Mouse (Mus musculus) mouse embryonic stem cell (cell line): ENCODE data around the gene Syt2.

Experiments
- in situ Hi-C, 2 experiments: fragments of 300-500 bp; cut with MboI; formaldehyde crosslinking; loops; 1 replicate in 1 of 2; 3 replicates in 1 of 2; pipeline ENCODE4 v1.14.3; 2019 to 2020; ENCODE audit warnings: low sequenced_read_pairs in 2 of 2, low pct_unique_long_range_greater_than_20kb in 1 of 2, mixed read lengths in 1 of 2; ENCODE audit not compliant: unreplicated experiment in 1 of 2

Gene Syt2

DNA sequence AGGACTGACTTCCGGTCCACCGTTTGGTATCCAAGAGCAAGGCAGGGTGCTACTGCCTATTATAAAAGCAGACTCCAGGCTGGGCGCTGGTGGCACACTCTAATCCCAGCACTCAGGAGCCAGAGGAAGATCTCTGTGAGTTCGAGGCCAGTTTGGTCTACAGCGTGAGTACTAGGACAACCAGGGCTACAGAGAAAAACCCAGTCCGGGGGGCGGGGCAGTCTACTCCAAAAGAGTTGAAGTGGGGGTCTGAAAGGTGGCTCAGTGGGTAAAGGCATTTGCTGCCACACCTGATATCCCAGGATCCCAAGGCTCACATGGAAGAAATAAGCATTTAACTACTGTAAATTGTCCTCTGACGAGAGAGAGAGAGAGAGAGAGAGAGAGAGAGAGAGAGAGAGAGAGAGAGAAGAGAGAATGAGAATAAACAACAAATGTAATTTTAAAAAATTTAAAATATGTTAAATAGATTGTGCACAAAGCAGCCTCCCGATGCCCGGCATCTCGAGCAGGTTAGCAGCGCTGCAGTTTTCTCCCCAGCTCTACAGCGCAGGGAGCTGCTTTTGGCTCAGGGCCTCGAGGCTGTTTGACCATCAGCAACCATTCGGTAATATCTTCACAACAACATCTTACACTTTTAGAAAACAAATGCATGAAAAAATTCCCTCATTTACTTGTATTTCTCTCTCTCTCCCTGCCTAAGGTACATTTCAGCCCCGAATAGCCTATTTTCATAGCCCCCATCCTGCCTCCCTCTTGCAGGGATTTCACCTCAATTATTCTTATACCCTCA lies 873 bp upstream of the Syt2 start:
- in situ Hi-C loops: no loop called here

DNA sequence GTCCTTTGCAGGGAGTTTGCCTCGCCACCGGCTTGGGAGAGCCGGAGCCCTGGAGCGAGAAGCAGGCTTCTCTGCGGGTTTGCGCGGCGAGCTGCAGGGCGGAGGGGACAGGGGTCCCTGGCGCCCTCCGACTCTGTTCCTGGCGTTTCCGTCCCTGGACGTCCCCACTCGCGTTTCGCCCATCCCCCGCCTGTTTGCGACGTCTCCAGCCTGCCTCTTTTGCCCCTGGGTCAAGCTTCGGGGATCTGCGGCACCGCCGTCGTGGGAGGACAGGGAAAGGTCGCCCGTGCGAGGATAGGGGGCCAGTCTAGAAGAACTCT lies 446 bp downstream of the Syt2 start:
- in situ Hi-C loops: no loop called here

GRCm38 (mm10) chr1:134647591-134647990 lies 1.1 kb downstream of the Syt2 start:
- in situ Hi-C loops: no loop called here

- in situ Hi-C loops: no loop called here
These were observed 4.3 kb downstream of the Syt2 start for GRCm38 (mm10) chr1:134650816-134651215.

GRCm38 (mm10) chr1:134651268-134651850 lies 4.9 kb downstream of the Syt2 start:
- in situ Hi-C loops: no loop called here

- in situ Hi-C loops: no loop called here
These were observed 5.4 kb downstream of the Syt2 start for GRCm38 (mm10) chr1:134651851-134652398.

DNA sequence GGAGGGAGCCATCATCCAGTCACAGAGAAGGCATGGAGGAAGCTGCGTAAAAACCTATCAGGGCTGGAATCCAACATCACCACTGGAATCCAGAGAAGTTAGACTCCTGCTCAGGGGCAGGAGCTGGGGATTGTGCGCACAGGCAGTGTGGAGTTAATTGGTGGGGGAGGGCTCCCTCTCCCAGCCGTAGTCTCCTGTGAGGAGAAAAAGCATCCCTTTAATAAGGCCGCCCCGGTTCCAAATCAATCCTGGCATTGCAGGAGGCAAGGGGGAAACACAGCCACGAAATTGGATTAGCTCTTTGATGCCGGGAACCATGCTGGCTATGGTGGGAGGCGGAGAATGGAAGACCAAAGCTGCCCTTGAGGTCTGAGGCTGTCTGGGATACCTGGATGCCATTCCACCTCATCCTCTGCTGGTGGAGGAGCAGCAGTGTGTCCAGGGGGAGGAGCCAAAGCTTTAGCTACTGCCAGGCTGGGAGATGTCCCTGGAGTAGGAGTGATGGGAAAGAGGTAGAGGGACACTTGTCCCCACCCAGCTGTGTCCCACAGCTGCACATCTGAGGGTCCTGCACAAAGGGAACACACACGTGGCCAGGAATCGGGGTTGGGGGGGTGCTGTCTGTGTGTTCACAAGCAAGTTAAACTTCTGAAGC lies 7.3 kb downstream of the Syt2 start:
- in situ Hi-C loops: no loop called here

DNA sequence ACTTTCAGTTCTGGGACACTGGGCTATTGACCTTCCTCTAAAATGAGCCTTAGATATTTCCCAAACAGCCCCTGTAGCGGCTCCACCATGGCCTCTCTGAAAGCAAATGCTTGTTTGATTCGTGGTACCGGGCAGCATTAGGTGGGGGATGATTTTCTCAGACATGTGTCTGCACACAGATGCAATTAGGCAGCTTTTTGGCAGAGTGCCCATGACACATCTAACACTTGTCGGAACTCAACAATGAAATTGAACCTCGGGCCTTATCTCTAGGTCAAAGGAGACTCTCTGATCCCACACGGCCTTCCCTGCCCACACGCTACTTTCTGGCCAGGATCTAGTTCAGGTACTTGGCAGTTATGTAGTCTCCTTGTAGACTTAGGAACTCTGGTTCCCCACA lies 12.4 kb downstream of the Syt2 start:
- in situ Hi-C loops: no loop called here

DNA sequence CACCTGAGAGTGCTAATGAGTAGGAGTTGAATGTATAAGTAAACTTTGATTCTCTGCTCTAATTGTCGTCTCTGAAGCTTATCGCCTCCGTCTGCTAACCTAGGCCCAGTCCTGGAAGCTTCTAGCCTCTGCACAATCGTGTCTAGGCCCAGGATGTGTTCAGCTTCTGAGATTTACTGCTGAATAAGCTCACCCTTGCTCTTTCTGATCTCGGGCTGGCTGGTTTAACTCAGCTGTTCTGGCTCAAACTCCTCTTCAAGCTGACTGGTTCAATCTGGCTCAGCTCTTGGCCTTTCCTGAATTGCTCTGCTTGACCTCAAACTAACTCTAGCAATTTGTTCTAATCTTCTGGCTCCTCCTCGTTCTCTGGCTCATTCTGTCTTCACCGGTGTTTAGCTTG lies 13.7 kb downstream of the Syt2 start:
- in situ Hi-C loops: no loop called here

- in situ Hi-C loops: no loop called here
These were observed 25.0 kb downstream of the Syt2 start for GRCm38 (mm10) chr1:134671234-134672070.

DNA sequence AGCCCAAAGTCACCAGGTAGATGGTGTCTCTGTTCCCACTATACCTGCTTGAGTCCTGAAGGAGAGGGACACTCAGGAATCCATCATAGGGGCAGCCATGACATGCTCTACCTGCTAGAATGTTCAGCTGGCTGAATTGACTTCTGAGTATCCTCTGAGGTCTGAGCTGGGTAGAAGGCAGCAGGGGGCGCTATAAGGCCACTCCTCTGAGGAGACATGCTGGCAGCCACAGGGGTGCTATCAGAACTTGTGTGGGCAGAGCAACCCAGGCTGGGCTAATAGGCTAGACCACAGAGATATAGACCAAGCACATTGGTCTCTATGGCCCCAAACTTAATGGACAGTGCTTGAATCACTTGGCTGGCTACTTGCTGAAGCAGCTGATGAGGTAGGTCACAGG lies 27.8 kb downstream of the Syt2 start:
- in situ Hi-C loops: no loop called here

- in situ Hi-C loops: no loop called here
These were observed 33.0 kb downstream of the Syt2 start for GRCm38 (mm10) chr1:134679445-134679844.

DNA sequence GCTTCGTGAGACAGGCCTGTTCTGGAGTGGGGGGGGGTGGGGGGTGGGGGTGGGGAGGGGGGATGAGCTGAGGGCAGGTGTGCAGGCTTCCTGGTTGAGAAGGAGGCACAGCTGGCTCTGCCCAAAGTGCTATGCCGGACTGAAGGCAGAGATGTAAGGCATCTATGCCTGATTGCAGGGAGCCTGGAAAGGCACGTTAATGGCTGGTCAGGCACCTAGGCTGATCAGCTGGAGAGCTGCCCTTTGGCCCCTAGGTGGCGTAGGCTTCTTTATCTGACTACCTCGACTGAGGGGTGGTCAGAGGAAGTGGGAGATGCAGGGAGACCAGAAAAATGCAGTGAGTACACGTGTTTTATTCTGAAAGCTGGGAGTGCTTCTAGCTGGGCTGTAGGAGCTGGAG lies 34.1 kb downstream of the Syt2 start:
- in situ Hi-C loops: no loop called here

DNA sequence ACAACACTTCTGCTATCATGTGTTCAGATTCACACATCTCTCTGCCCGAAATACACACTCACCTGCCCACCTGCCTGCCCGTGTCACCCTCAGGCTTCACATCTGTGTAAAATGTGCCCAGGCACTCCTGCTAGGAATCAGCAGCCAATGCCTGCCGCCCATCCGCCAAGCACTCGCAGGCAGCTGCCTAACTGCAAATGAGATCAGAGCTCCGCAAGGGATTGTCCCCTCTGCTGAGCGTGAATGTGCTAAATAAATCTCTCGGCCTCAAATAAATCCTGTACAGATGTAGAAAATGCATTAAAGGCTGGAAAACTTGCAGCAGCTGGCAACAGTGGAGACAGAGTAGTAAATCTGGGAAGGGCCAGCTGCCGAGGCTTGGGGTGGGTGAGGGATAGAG lies 36.0 kb downstream of the Syt2 start:
- in situ Hi-C loops: no loop called here

DNA sequence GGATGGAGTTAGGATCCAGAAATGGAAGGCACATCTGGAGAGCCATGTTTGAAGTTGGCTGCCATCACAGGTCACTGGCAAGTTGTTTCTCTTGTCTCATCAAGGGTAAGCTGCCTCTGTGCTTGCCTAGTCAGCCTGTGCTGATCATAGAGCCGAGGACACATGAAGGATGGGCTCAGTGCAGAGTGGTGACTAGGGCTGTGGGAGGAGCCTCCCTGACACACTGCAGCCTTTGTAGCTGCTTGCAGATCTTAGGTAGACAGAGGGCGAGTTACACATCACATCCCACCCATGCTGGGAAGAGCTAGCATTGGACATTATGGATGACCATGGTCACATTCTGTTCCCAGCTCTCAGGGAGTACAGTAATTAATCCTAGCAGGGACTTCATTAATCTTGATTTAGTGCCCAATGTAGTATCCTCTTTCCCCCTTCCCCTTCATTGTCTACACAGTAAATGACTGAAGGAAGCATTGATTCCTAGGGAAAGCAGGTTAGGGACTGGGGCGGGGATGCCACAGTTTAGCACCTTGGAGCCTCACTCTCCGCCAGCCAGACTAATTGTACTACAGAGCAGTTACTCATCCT lies 40.5 kb downstream of the Syt2 start:
- in situ Hi-C loops: no loop called here

DNA sequence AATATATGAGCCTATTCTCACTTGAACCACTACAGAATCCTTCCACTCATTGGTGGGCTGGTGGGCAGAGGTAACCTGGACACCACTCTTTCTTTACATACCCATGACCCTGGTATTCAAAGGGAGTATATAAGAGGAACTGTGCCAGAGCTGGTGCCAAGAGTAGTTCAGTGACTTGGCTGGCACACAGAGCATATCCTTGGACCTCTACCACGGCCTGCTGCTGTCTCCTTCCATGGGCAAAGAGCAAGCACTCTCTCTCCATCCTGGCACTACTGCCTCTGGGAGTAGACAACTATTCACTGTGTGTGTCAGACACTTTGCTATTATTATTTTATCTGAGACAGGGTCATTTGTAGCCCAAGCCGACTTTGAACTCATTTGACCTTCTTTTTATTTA lies 49.8 kb downstream of the Syt2 start:
- in situ Hi-C loops: no loop called here

DNA sequence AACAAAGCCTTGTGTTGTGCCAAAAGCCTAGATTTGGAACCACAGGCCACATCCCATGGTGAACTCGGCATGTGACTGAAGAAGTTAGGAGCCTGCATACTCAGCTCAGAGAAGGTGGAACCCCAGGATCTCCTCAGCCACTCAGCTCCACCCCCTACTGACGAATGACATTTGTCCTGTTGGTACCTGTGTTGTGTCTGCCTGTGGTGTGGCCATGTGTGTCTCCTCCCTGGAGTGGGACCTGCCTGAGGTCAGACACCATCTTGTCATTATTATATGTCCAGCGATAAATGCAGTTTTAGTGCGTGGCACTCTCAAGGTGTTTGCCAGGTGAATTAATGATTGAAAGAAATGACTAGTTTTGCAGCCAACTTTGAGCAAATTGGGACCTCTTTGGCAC lies 50.6 kb downstream of the Syt2 start:
- in situ Hi-C loops: no loop called here

DNA sequence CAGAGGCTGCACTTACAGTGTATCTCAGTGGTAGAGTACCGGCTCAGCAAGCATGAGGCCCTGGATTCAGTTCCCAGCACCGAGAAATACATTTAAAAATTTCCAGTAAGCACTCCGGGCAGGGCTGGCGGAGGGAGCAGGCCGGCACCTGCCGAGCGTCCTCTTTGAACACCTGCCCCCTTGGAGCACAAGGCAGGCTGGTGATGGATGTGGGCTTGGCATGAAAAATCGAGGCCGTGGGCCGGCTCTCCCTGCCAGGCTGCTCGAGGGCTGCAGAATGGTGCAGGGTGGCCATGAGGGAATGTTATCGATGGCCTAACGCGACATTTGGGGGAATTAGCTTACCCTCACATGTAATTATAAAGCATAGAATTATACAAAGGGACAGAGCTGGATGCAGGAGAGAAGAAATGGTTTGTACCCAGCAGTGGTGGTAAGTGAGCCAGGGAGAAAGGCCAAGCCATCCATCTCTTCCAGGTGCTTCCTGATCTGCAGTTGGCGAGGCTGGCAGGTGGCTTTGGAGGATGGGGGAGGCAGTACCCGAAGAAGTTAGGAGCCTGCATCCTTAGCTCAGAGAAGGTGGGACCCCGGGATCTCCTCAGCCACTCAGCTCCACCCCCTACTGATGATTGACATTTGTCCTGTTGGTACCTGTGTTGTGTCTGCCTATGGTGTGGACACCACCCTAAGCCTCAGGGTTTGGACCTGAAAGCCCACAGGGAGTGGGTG lies 51.2 kb downstream of the Syt2 start:
- in situ Hi-C loops: no loop called here
